Mouse (Mus musculus) midbrain, postnatal 0 days (tissue): Measurements from ENCODE around the gene Csf2. TPM values are rescaled to one million over a fixed set of nuclear protein-coding genes. Genes with fewer than 3 reads are reported as not detected.

Source experiments
- ATAC-seq: fragments of 200-750 bp; cut with Nextera tagmentation; 2 replicates; pipeline ENCODE4 v1.8.0; 2017; ENCODE audit warnings: moderate number of reproducible peaks, mild to moderate bottlenecking, moderate TSS enrichment, moderate library complexity; ENCODE audit not compliant: low FRiP score
- DNase-seq: peaks from one replicate; pipeline ENCODE4 v3.0.0-alpha.2; 2015; ENCODE audit warnings: low spot score
- H3K27ac ChIP-seq: fragments of 300-500 bp; sonication (generic); 2 replicates; pipeline ENCODE4 v1.5.1; 2014; ENCODE audit warnings: low read depth, mild to moderate bottlenecking, low read length, mixed read lengths
- H3K27me3 ChIP-seq: fragments of 300-500 bp; sonication (generic); 2 replicates; pipeline ENCODE4 v1.6.1; 2014; ENCODE audit warnings: low read length, control low read depth, mixed read lengths; ENCODE audit not compliant: insufficient read depth
- H3K36me3 ChIP-seq: fragments of 300-500 bp; sonication (generic); 2 replicates; pipeline ENCODE4 v1.6.1; 2014; ENCODE audit warnings: low read length, control low read depth, mixed read lengths; ENCODE audit not compliant: insufficient read depth
- H3K4me1 ChIP-seq: fragments of 300-500 bp; sonication (generic); 2 replicates; pipeline ENCODE4 v1.6.1; 2014; ENCODE audit warnings: mild to moderate bottlenecking, control low read depth, antibody characterized with exemption, low read length, mixed read lengths; ENCODE audit not compliant: insufficient read depth
- H3K4me2 ChIP-seq: fragments of 300-500 bp; sonication (generic); 2 replicates; pipeline ENCODE4 v1.6.1; 2014; ENCODE audit warnings: low read depth, mild to moderate bottlenecking, low read length, mixed read lengths; ENCODE audit not compliant: poor library complexity, severe bottlenecking
- H3K4me3 ChIP-seq: fragments of 300-500 bp; sonication (generic); 2 replicates; pipeline ENCODE4 v1.5.1; 2014; ENCODE audit warnings: low read depth, mild to moderate bottlenecking, low read length, moderate library complexity
- H3K9ac ChIP-seq: fragments of 300-500 bp; sonication (generic); replicated peaks from 2 replicates; pipeline ENCODE4 v1.6.1; 2014; ENCODE audit warnings: mild to moderate bottlenecking, low read length, moderate library complexity, mixed read lengths; ENCODE audit not compliant: poor library complexity, severe bottlenecking
- H3K9me3 ChIP-seq: fragments of 300-500 bp; sonication (generic); 2 replicates; pipeline ENCODE4 v1.6.1; 2016; ENCODE audit warnings: low read length, control low read depth
- CTCF ChIP-seq: IDR thresholded peaks from 2 replicates; pipeline ENCODE4 v1.5.1; 2016; ENCODE audit warnings: antibody characterized with exemption, mild to moderate bottlenecking
- WGBS: fragments of 180-500 bp; shearing (Covaris S2); extraction: QIAGEN DNeasy Blood & Tissue Kit; methylation state at CpG from one replicate; pipeline ENCODE4 v1.1.7; 2014; 5-methylcytosine and 5-hydroxymethylcytosine counted together
- polyA plus RNA-seq: library from polyadenylated mRNA; unstranded; fragments of >200 nt; fragmentation: Nextera tagmentation; extraction: Ambion mirVana; gene quantifications from 2 replicates; pipeline ENCODE4 v1.2.1, GENCODE M21; 2015
- total RNA-seq: library from RNA; depleted of rRNA; stranded (reverse); fragments of >200 nt; gene quantifications from 2 replicates; pipeline ENCODE4 v1.2.3, GENCODE M21; 2014

Gene Csf2
- total and polyA plus RNA-seq, 2 experiments from 2014 or later = not detected

GRCm38 (mm10) chr11:54219903-54220740 is 29.3 kb downstream of the Csf2 start:
- TF ChIP-seq CTCF = no peak
- Histone ChIP-seq H3K36me3 (no peaks in the 10 kb centered on the region), H3K9ac (no peak overlapping the region), H3K4me2 (no peak overlapping the region), H3K4me3 (no peak overlapping the region), H3K27ac (no peak overlapping the region), H3K4me1 (no peaks in the 10 kb centered on the region), H3K9me3 (no peaks in the 10 kb centered on the region), H3K27me3 (no peaks in the 10 kb centered on the region)
- 79% methylated on average over 6 of the region's 6 CpGs for WGBS
- no peak for DNase-seq
- no peak for ATAC-seq

GRCm38 (mm10) chr11:54219191-54219590 is 30.3 kb downstream of the Csf2 start:
- H3K9me3 ChIP-seq = no peaks in the 10 kb centered on the region
- no peaks in the 10 kb centered on the region for H3K27me3 ChIP-seq
- H3K4me2 ChIP-seq = no peak overlapping the region
- WGBS = 96% methylated on average over 1 of the region's 1 CpGs
- H3K27ac ChIP-seq = no peak overlapping the region
- H3K36me3 ChIP-seq = no peaks in the 10 kb centered on the region
- ATAC-seq (no peak), DNase-seq (no peak)
- no peaks in the 10 kb centered on the region for H3K4me1 ChIP-seq
- no peak for TF ChIP-seq CTCF
- no peak overlapping the region for H3K9ac ChIP-seq
- H3K4me3 ChIP-seq = no peak overlapping the region

GRCm38 (mm10) chr11:54217384-54217783 is 32.1 kb downstream of the Csf2 start:
- H3K36me3 ChIP-seq = no peaks in the 10 kb centered on the region
- no peak overlapping the region for H3K4me3 ChIP-seq
- H3K4me2 ChIP-seq = no peak overlapping the region
- DNase-seq (no peak), ATAC-seq (no peak)
- WGBS = 61% methylated on average over 7 of the region's 7 CpGs
- H3K4me1 ChIP-seq = no peaks in the 10 kb centered on the region
- no peak for TF ChIP-seq CTCF
- no peak overlapping the region for H3K9ac ChIP-seq
- no peaks in the 10 kb centered on the region for H3K9me3 ChIP-seq
- H3K27me3 ChIP-seq = no peaks in the 10 kb centered on the region
- no peak overlapping the region for H3K27ac ChIP-seq

DNA sequence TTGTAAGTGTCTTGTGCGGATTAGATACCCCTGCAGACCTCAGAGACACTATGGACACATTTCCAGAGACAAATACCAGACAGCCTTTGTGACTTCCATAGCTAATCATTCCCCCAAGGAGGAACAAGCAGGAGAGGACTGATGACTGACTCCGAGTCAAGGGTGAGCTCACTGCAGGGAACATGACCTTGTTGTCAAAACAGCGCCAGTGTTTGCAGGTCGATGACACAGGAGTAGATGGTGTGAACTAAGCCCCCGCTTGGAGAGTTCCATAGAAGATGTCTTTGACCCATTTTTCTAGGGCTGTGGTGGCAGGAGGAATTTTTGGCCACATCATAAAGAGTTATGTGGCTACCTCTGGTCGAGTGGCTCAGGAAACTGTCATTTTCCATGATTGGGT is 33.4 kb downstream of the Csf2 start:
- no peak for ATAC-seq
- no peaks in the 10 kb centered on the region for H3K4me1 ChIP-seq
- H3K9ac ChIP-seq = no peak overlapping the region
- no peak overlapping the region for H3K4me3 ChIP-seq
- H3K27ac ChIP-seq = no peak overlapping the region
- H3K9me3 ChIP-seq = no peaks in the 10 kb centered on the region
- no peak overlapping the region for H3K4me2 ChIP-seq
- H3K36me3 ChIP-seq = no peaks in the 10 kb centered on the region
- 84% methylated on average over 6 of the region's 6 CpGs for whole genome bisulfite sequencing
- no peaks in the 10 kb centered on the region for H3K27me3 ChIP-seq
- TF ChIP-seq CTCF = no peak
- no peak for DNase-seq

GRCm38 (mm10) chr11:54214499-54215443 is 34.7 kb downstream of the Csf2 start:
- ATAC-seq (no peak), DNase-seq (no peak)
- H3K9me3 ChIP-seq = no peaks in the 10 kb centered on the region
- H3K4me1 ChIP-seq = no peaks in the 10 kb centered on the region
- H3K4me3 ChIP-seq = no peak overlapping the region
- TF ChIP-seq CTCF = no peak
- H3K27ac ChIP-seq = no peak overlapping the region
- H3K27me3 ChIP-seq = no peaks in the 10 kb centered on the region
- no peaks in the 10 kb centered on the region for H3K36me3 ChIP-seq
- no peak overlapping the region for H3K4me2 ChIP-seq
- no peak overlapping the region for H3K9ac ChIP-seq
- WGBS = 82% methylated on average over 9 of the region's 9 CpGs

DNA sequence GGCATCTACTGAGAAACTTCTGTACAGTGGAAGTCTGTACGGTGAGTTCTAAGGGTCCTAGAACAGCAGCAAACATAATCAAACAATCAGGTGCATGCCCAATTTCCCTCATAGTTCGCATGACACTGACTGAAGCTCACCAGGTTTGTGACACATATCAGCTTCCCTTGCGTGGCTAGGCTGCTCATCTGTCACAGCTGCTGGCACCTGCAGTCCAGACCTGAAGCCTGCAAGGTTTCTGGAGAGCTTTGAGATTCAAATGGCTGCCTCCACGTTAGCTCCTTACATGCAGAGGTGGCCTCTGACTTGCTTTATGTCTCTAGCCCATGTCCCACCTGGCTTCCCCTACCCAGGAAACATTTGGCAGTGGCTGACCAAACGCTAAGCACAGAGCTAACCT is 35.8 kb downstream of the Csf2 start:
- Histone ChIP-seq H3K9ac (no peak overlapping the region), H3K4me3 (no peak overlapping the region), H3K9me3 (no peaks in the 10 kb centered on the region), H3K36me3 (no peaks in the 10 kb centered on the region), H3K4me1 (no peaks in the 10 kb centered on the region), H3K4me2 (no peak overlapping the region), H3K27ac (no peak overlapping the region), H3K27me3 (no peaks in the 10 kb centered on the region)
- 87% methylated on average over 5 of the region's 5 CpGs for WGBS
- no peak for TF ChIP-seq CTCF
- ATAC-seq = no peak
- DNase-seq = no peak
